Mouse (Mus musculus): ENCODE data around the gene Tbata. TPM values are rescaled to one million over a fixed set of nuclear protein-coding genes. Genes with fewer than 3 reads are reported as not detected.

The Tbata gene
- 0.62 and 1.2 TPM in 2 replicates for total RNA-seq (2014; rRNA removed)
- polyA plus RNA-seq (2015; fragmentation: Nextera tagmentation; extraction: Ambion mirVana), result 2.9 and 4.7 TPM in 2 replicates

- ATAC-seq, result no peak
- 64% methylated on average over 3 of the region's 3 CpGs for WGBS
- TF ChIP-seq CTCF (IDR thresholded peaks at IDR 0.05; ENCODE audit: low read depth), result no peak
Observed at GRCm38 (mm10) chr10:61171654-61172053, at the start of gene Tbata. TSS of gene Tbata (plus strand) at chr10:61171954.

GRCm38 (mm10) chr10:61123276-61123913 is 48.4 kb upstream of the Tbata start:
- WGBS, result 94% methylated on average over 3 of the region's 3 CpGs
- Histone ChIP-seq H3K9ac (no peak overlapping the region), H3K4me2 (ENCODE audit: low read depth) (no peak overlapping the region), H3K9me3 (ENCODE audit: low read length) (no peaks in the 10 kb centered on the region), H3K4me3 (ENCODE audit: low read depth, low read length) (no peak overlapping the region), H3K36me3 (ENCODE audit: insufficient read depth) (peaks cover 17% of the 10 kb centered on the region; the same call in 1 of the 2 replicates), H3K27ac (ENCODE audit: low read depth, low read length) (no peak overlapping the region), H3K27me3 (ENCODE audit: insufficient read depth, low read length) (no peaks in the 10 kb centered on the region), H3K4me1 (ENCODE audit: insufficient read depth) (no peaks in the 10 kb centered on the region)
- TF ChIP-seq CTCF (IDR thresholded peaks at IDR 0.05; ENCODE audit: low read depth), result no peak
- no peak for ATAC-seq
- no peak for DNase-seq

More at GRCm38 (mm10) chr10:61171654-61172053, at the start of gene Tbata:
- no peak within 1 kb of the TSS for H3K4me3 ChIP-seq (ENCODE audit: low read depth, low read length)
- H3K4me2 ChIP-seq (ENCODE audit: low read depth), result no peak within 1 kb of the TSS
- H3K9me3 ChIP-seq (ENCODE audit: low read length), result no peaks in the 10 kb centered on the region
- H3K27me3 ChIP-seq (ENCODE audit: insufficient read depth, low read length), result no peaks in the 10 kb centered on the region
- H3K36me3 ChIP-seq (ENCODE audit: insufficient read depth), result no peaks in the 10 kb centered on the region
- no peak for DNase-seq
- no peaks in the 10 kb centered on the region for H3K4me1 ChIP-seq (ENCODE audit: insufficient read depth)
- H3K9ac ChIP-seq, result no peak within 1 kb of the TSS
- H3K27ac ChIP-seq (ENCODE audit: low read depth, low read length), result no peak within 1 kb of the TSS

- H3K4me2 ChIP-seq (ENCODE audit: low read depth), result no peak overlapping the region
- WGBS, result 94% methylated on average over 2 of the region's 2 CpGs
Observed at GRCm38 (mm10) chr10:61124462-61124861, 47.3 kb upstream of the Tbata start.

GRCm38 (mm10) chr10:61128701-61129365 is 42.9 kb upstream of the Tbata start:
- H3K9me3 ChIP-seq (ENCODE audit: low read length), result no peaks in the 10 kb centered on the region
- H3K27me3 ChIP-seq (ENCODE audit: insufficient read depth, low read length), result no peaks in the 10 kb centered on the region
- DNase-seq (no peak), ATAC-seq (no peak)
- H3K4me2 ChIP-seq (ENCODE audit: low read depth), result no peak overlapping the region
- no peak overlapping the region for H3K27ac ChIP-seq (ENCODE audit: low read depth, low read length)
- no peaks in the 10 kb centered on the region for H3K4me1 ChIP-seq (ENCODE audit: insufficient read depth)
- H3K36me3 ChIP-seq (ENCODE audit: insufficient read depth), result 0 out of 2 replicates have a peak, but pooled peaks cover 2% of the 10 kb centered on the region
- no peak for TF ChIP-seq CTCF (IDR thresholded peaks at IDR 0.05; ENCODE audit: low read depth)
- H3K9ac ChIP-seq, result no peak overlapping the region
- no peak overlapping the region for H3K4me3 ChIP-seq (ENCODE audit: low read depth, low read length)
- WGBS, result 95% methylated on average over 1 of the region's 1 CpGs

More at GRCm38 (mm10) chr10:61124462-61124861, 47.3 kb upstream of the Tbata start:
- H3K27me3 ChIP-seq (ENCODE audit: insufficient read depth, low read length), result no peaks in the 10 kb centered on the region
- H3K4me1 ChIP-seq (ENCODE audit: insufficient read depth), result no peaks in the 10 kb centered on the region
- H3K36me3 ChIP-seq (ENCODE audit: insufficient read depth), result peaks cover 17% of the 10 kb centered on the region; the same call in 1 of the 2 replicates
- H3K9ac ChIP-seq, result no peak overlapping the region
- ATAC-seq, result no peak
- DNase-seq, result no peak
- no peak for TF ChIP-seq CTCF (IDR thresholded peaks at IDR 0.05; ENCODE audit: low read depth)
- no peak overlapping the region for H3K4me3 ChIP-seq (ENCODE audit: low read depth, low read length)
- no peak overlapping the region for H3K27ac ChIP-seq (ENCODE audit: low read depth, low read length)
- no peaks in the 10 kb centered on the region for H3K9me3 ChIP-seq (ENCODE audit: low read length)

- ATAC-seq, result no peak
Observed at GRCm38 (mm10) chr10:61130959-61131358, 40.8 kb upstream of the Tbata start.

GRCm38 (mm10) chr10:61134041-61134440 is 37.7 kb upstream of the Tbata start:
- Histone ChIP-seq H3K36me3 (ENCODE audit: insufficient read depth) (peaks cover 2% of the 10 kb centered on the region; the same call in 1 of the 2 replicates), H3K4me2 (ENCODE audit: low read depth) (no peak overlapping the region), H3K27me3 (ENCODE audit: insufficient read depth, low read length) (no peaks in the 10 kb centered on the region), H3K4me1 (ENCODE audit: insufficient read depth) (no peaks in the 10 kb centered on the region), H3K9me3 (ENCODE audit: low read length) (no peaks in the 10 kb centered on the region), H3K4me3 (ENCODE audit: low read depth, low read length) (no peak overlapping the region), H3K27ac (ENCODE audit: low read depth, low read length) (no peak overlapping the region), H3K9ac (no peak overlapping the region)
- no peak for DNase-seq
- 65% methylated on average over 4 of the region's 4 CpGs for WGBS
- no peak for TF ChIP-seq CTCF (IDR thresholded peaks at IDR 0.05; ENCODE audit: low read depth)
- ATAC-seq, result no peak

More at GRCm38 (mm10) chr10:61130959-61131358, 40.8 kb upstream of the Tbata start:
- Histone ChIP-seq H3K36me3 (ENCODE audit: insufficient read depth) (0 out of 2 replicates have a peak, but pooled peaks cover 2% of the 10 kb centered on the region), H3K4me3 (ENCODE audit: low read depth, low read length) (no peak overlapping the region), H3K4me2 (ENCODE audit: low read depth) (no peak overlapping the region), H3K27ac (ENCODE audit: low read depth, low read length) (no peak overlapping the region), H3K9ac (no peak overlapping the region), H3K9me3 (ENCODE audit: low read length) (no peaks in the 10 kb centered on the region), H3K27me3 (ENCODE audit: insufficient read depth, low read length) (no peaks in the 10 kb centered on the region), H3K4me1 (ENCODE audit: insufficient read depth) (no peaks in the 10 kb centered on the region)
- TF ChIP-seq CTCF (IDR thresholded peaks at IDR 0.05; ENCODE audit: low read depth), result no peak
- no peak for DNase-seq
- WGBS, result 81% methylated on average over 3 of the region's 3 CpGs

Data from forebrain, postnatal 0 days (tissue).